Mouse (Mus musculus): Measurements from ENCODE around the gene Fgf12. TPM values are rescaled to one million over a fixed set of nuclear protein-coding genes. Genes with fewer than 3 reads are reported as not detected.

The Fgf12 gene
- 0.15 and 0.19 TPM in 2 replicates for polyA plus RNA-seq (2012; rRNA removed)

DNA sequence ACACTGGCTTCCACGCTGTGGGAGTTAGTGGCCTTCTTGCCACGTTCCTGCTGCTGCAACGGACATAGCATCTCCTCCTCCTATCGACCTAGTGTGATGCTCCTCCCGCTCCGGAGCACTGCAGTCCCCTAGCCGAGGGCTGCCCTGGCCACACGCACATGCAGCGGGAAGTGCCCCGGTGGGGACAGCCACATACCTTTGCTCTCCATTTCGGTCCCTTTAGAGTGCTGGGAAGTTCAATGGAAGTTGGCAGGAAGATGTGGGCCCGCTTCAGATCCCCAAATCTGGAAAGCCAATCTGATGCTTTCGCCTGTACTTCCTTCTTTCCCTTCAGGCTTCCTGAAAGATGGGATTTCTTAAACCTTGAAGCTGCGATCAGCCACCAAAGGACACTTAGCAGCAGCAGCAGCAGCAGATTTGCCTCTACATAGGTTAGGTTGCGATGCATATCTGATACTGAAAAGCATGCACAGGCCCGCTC lies at the start of gene Fgf12:
Gene Fgf12, minus strand, starts transcription at position 431 of the 481 bp plus-strand sequence.
- no peak for DNase-seq (ENCODE audit: low read depth, low spot score)
- 3% methylated on average over 16 of the region's 16 CpGs for WGBS

DNA sequence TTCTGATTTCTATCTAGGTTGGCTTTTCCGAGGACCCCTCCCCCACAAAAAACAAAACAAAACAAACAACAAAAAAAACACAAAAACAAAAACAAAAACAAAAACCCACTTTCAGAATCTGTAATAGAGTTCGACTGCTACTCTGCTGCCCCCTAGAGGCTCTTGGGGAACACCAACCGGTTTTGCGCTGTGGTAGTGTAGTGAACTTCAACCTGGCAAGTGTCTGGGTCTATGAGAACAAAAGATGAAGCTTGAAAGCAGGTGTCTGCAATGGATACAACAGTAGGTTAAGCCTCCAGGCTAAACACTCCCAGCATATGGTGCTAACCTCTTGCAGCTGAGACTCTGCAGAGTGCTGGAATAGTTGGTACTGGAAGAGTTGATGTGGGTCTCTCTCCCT lies 40.2 kb upstream of the Fgf12 start:
- DNase-seq (ENCODE audit: low read depth, low spot score): peak; percentile 2

DNA sequence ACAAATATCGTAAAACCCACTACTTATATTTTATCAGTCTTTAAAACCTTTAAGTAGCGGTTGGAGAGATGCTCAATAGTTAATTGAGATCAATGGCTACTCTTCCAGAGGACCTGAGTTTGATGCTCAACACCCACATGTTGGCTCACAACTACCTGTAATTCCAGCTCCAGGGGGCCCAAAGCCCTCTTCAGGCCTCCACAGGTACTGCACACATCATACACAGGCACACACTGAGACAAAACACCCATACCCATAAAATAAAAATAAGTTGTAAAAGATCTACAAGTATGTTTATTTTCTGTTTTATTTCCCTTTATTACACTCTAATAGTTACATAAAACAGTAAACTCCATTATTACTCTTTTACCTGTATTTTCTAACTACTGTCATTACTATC lies 17.4 kb upstream of the Fgf12 start:
- WGBS: 74% methylated on average over 2 of the region's 2 CpGs
- no peak for DNase-seq (ENCODE audit: low read depth, low spot score)

More for the DNA sequence above, 40.2 kb upstream of the Fgf12 start:
- 1% methylated on average over 4 of the region's 4 CpGs for WGBS

DNA sequence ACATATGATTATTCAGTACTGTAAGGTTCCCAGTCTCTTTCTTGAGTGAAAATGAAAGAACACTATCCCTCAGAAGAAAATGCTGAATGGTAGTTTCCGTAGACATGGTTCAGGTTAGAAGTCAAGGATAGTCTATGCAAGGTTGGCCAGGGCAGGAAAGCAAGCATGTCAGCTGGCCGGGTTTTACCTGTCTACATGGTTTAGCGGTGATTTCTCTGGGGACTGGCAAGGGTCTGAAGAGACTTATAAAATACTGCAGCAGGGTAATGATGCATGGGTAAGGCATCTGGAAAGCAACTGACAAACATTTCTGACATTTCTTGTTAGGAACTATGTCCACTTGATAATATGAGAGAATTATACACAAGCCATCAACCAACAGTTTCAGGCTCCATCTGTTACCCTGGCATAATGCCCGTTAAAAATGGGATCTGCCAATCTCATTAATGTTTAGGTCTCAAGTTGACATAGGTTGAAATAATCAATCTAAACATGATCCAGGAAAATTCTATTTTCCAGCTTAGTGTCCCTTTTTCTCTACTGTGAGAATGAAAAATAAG lies 8.6 kb upstream of the Fgf12 start:
- DNase-seq (ENCODE audit: low read depth, low spot score): no peak
- WGBS: 85% methylated on average over 4 of the region's 4 CpGs

DNA sequence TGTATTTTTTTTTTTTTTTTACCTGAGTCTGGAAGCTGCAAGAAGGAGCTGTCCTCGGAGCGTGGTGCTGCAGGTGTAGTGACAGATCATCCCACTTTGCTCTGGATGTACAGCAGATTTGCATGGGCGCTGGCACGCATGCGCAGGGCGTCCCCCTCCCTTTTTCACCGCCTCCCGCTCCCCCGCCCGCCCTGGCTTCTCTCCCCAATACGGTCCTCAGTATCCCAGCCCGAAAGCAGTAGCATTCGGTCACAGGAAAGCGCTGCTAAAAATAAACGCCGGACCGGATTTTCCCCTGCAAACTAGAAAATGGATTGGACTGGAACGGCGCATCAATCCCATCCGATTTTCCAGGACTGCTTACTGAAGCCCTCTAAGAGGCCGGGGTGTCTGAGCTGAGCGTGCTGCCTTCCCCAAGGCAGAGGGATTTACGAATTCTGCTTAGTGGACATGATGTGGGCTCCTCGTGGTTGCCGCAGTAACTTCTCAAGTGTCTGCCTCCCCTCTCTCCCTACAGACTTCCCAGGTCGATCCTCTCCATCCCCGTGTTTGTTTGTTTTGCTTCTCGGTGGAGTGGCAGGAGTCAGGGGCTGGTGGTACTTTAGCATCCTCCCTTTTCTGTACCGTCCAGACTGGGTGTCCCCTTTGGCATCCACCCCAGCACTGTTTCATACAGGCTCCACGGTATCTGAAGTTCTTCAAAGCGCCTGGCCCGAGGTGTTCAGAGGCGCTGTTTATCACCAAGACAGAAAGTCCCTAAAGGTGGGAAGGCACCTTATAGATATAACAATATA lies 453 bp upstream of the Fgf12 start:
- 3% methylated on average over 33 of the region's 33 CpGs for WGBS
- DNase-seq (ENCODE audit: low read depth, low spot score): no peak

DNA sequence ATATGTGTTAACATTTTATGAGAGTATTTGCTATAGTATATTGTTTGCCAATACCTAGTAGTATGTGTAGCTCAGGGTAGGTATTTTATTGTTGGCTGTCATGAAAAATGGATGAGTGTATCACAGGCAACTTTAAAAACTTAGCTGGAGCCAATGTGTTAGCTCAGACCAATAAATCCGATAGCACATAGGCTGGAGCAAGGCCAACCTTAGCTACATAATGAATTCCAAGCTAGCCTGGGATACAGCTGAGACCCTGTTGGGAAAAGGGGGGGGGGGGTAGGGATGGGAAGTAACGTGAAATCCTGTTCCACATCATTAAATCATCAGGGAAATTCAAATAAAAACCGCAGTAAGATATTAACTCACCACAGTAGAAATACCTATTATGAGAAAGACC lies 18.4 kb downstream of the Fgf12 start:
- 41% methylated on average over 3 of the region's 3 CpGs for WGBS
- no peak for DNase-seq (ENCODE audit: low read depth, low spot score)

DNA sequence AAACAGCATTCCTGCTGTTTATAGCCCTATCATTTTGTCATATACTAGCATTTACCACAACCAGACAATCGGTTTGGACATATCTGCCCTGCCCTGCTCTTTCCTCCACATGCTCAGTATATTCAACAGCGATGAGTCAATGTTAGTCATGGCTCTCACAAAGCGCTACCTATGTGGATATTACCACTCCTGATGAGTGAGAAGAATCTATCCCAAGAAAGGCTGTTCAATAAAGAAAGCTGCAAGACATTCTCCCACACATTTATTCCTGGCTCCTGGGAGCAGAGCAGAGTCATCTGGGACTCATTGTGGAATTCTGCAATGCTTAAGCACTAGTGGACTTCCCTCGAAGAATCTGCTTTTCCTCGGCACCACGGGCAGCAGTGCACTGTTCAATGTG lies 26.1 kb downstream of the Fgf12 start:
- WGBS: 71% methylated on average over 6 of the region's 6 CpGs
- DNase-seq (ENCODE audit: low read depth, low spot score): no peak

DNA sequence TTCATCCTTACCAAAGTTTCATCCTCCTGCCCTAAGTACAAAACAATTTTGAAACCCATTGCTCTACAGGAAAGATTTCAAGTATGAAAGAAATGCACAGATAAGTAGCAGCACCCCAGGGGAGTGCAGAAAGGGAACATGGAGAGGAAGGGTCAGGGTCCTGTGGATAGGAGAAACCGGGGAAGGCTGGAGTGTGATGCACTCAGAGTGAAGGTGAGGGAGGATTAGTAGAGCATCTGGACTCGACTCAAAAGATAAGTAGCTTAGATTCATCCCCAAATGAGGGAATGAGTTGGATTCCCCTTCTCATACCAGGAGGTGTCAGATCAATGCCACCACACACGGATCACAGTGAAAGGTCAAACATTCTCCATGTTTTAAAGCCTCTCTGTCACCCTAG lies 46.2 kb downstream of the Fgf12 start:
- DNase-seq (ENCODE audit: low read depth, low spot score): no peak
- WGBS: 46% methylated on average over 3 of the region's 3 CpGs

DNA sequence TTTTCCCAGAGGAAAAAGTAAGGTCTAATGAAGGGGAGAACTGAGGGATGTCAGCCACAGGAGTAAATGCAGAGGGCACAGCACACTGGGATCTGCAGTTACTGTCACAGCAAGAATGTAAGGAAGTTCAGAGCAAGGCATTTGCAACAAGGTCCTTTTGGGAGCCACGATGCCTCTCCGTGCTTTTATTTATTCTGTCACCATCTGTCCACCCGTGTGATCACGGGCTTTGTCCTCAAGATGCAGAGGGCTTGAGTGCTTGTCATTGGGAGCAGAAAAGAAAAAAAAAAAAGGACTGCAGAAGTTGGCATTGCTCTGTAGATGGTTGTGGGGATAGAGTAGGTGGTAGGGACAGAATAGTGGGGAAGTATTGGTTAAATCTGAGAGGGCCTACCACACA lies 52.5 kb downstream of the Fgf12 start:
- WGBS: 67% methylated on average over 4 of the region's 4 CpGs
- no peak for DNase-seq (ENCODE audit: low read depth, low spot score)

DNA sequence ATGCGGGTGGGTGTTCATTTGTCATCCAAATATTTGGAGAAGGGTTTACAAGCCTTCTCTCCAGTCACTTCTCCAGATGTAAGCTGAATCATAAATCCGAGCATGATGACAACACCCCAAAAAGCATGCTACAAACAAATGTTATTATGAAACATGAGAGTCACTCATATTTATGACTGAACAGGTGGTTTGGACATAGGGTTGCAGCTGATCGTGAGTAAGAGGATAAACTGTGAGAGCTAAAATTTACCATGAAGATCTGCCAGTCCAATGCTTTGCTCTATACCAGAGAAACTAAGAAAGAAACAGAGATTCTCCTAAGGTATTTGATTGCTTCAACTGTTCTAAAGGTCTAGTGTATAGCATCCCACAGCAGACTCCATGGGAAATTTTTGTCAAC lies 56.0 kb downstream of the Fgf12 start:
- DNase-seq (ENCODE audit: low read depth, low spot score): no peak
- 46% methylated on average over 3 of the region's 3 CpGs for WGBS

DNA sequence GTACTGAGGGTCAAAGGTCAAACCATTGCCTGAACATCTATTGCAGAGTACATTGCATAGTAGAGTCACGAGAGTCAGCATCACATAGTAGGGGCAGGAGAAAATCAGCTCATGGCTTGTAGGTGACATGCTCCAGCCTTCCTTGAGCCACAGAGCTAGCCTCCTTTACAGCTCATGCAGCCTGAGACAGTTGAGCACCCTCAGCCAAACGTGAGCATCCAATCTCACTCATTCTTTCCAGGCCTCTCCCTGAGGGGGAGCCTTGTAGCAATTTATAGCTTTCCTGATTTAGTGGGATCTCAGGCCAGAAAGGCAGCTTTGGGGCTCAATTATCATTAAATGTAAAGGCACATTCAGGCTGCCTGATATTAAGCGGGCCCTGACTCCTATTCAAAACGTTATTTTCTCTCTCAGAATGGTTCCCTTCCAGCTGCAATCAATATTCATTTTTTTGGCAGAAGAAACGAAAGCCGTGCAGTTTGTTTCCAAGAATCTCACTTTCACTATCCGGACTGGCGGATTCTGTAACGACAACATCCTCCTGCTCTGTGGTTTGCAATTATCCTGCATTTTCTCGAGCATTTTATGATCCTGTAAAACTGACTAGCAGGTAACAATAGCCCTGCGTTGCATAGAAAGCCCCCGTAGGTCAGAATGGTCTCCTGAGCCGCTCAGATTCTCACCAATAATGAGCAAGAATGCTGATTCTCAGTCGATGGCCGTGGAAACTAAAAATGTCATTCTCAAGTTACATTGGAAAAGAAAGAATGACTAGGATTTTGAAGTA lies 58.6 kb downstream of the Fgf12 start:
- 47% methylated on average over 15 of the region's 15 CpGs for WGBS
- no peak for DNase-seq (ENCODE audit: low read depth, low spot score)

DNA sequence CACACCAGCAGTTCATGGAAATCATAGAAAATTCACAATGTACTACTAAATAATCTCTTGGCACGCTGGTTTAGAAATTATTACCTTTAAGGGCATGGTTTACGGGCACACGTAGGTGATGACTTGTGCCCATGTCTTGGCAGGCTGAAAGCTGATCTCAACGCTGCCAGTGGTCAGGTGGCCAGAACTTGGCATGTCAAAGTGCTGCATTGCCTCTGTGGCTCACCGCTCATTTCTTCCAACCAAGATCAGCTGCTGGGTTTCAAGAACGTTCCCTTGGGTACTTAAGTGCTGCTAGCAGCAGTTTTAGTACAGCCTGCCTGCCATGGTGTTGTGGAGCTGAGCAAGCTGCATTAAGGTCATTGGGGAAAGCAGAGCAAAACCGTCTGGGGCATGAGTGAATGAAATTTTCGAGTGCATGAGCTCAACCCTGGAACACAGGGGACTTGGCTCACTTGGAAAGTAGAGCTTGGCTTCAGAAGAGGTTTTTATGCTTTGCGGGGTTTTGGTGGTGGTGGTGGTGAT lies 63.9 kb downstream of the Fgf12 start:
- 73% methylated on average over 9 of the region's 9 CpGs for WGBS
- DNase-seq (ENCODE audit: low read depth, low spot score): no peak

DNA sequence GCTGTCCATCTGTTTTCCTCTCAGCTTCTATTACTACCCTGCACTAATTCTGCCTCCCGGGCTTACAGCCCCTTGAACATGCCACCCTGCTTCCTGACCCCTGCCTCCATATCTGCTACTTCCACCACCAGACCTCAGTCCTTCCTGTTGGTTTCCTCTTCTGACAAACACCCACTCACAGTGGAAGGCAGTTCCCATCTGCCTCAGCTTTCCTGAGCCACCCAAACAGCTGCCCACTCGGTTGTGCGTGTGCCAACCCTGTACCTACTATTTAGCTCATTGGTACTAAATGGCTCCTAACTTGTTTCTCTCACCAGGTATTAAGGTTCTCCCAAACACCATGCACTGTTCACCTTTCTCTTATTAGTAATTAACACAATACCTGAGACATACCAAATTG lies 71.2 kb downstream of the Fgf12 start:
- WGBS: 73% methylated on average over 3 of the region's 3 CpGs
- DNase-seq (ENCODE audit: low read depth, low spot score): no peak

DNA sequence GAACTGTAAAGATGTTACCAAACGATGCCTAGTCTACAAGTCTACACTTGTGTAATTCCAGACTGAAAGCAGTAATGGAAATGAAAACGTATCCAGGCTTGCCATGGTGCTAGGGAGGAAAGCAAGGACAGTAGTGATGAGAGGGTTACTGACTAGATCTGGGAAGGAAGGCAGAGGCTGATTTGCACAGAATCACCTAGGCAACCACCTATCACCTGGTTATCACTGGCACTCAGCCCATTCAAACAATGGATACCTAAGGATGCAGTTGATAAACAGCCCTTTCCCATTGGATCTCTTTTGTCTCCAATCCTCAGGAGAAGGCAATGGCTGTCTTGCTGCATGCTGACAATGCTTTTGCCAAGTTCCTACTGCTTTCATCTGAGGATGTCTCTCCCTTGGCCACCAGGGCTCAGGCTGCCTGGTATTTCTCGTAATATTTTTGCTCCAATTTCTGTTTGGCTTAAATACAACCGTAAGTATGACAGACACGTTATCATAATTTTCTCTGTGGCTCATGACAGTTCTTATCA lies 84.0 kb downstream of the Fgf12 start:
- DNase-seq (ENCODE audit: low read depth, low spot score): no peak
- 75% methylated on average over 5 of the region's 5 CpGs for WGBS

DNA sequence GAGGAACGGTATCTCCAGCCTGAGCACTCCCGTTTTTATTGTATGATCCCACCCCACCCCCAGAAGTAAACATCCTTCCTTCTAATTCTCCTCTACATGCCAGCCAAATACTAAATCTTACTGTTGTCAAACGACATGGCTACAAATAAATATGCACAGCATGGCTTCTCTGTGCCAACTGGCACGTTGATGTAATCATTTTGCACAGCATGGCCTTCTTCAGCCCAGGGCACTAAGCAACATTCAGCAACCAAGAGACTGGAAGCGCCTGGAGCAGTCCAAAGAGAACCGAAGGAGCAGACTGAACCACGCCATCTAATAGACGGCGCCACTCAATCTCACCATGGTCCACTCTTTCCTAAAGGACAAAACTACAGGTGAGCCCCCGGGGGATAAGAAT lies 100.2 kb downstream of the Fgf12 start:
- no peak for DNase-seq (ENCODE audit: low read depth, low spot score)
- WGBS: 74% methylated on average over 10 of the region's 10 CpGs

DNA sequence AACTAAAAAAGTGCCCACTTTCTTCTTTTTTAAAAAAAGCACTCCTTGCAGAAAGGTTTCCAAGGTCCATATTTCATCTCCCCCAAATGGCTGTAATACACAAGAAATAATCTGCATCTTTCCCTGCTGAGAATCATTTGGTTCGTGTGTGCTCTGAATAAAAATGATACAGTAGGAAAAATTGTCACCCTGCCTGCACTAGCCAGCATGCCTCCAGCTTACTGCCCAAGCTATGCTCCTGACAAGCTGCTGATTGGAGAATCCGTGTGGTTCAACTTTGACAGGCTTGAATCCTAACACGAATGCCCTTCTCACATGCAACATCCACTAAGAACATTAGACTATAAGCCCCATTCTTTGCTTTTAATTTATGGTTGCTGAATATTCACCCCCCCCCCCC lies 102.3 kb downstream of the Fgf12 start:
- DNase-seq (ENCODE audit: low read depth, low spot score): no peak
- 55% methylated on average over 3 of the region's 3 CpGs for WGBS

DNA sequence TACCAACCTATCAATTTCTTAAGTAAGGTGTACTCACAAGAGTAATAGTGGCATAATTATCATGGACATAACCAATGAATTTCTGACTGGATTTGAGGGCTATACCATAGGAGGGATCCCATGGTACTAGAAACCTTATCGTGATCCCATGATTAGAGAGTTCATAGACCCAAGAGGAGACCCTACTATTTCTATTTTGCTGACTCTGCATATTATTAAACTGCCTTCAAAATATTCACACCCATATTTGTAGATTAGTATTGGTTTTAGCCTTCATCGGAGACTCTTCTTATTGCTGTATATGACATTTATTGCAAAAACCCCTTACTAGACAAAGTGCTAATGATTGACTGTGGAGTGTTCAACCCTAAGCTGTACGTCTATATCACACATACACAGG lies 107.8 kb downstream of the Fgf12 start:
- WGBS: 89% methylated on average over 3 of the region's 3 CpGs
- DNase-seq (ENCODE audit: low read depth, low spot score): no peak

DNA sequence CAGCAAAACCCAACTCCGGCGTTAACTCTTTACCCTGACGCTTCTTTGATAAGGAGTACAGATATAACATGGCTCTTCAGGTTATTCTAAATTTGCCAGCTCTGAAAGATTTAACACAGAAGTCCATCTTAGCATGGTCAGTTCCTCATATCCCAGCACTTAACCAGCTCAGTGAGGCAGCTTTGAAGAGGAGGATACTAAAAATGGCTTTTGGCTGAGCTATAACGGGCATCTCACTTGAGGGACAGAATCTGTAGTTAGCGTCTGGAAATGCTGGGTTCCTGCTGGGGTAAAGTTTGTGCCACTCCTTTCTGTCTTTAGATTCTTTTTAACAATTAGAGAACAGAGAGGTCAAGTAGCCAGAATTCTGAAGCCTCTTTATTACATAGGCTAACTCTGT lies 121.1 kb downstream of the Fgf12 start:
- WGBS: 86% methylated on average over 5 of the region's 5 CpGs

DNA sequence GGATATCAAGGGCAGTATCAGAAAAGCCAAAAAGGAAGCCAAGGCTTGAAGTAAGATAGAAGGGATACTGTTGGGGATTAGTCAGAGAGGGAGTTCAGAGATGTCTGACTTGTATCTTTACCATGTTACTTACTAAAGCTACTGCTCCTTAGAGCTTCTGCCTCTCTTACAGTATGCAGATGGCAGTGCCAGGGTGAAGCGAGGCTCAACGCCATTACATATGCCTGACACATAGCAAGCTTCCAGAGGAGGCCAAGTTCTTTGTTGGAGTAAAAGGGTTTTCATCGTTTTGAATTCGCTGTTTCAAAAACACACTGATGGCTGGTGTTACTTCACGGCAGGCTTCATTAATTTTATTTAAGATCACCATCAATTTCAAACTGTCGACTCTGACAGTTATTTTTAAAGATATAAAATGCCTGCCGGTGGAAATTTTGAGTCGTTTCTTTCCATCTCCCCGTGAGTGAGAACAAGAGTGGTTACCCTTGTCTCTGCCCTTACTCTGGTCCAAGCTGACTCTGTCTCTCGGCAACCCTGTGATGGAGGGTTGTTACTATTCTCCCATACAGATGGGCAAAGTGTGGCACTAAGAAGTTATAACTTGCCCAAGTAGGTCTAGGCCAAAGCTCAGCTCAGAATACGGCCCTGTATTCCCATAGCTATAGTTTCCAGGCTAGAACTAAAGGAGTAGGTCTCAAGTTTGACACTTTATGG lies 121.9 kb downstream of the Fgf12 start:
- DNase-seq (ENCODE audit: low read depth, low spot score): no peak
- 85% methylated on average over 11 of the region's 11 CpGs for WGBS

More for the DNA sequence above, 121.1 kb downstream of the Fgf12 start:
- DNase-seq (ENCODE audit: low read depth, low spot score): no peak

Measured in large intestine, adult 2 months (tissue).